Mouse (Mus musculus) adrenal gland, adult (tissue): ENCODE results near the gene Ampd2.

Experiments used
- DNase-seq, 2 experiments: peaks; one replicate each; pipeline ENCODE4 v3.0.0; 2022 to 2023; ENCODE audit warnings: low spot score in 1 of 2; ENCODE audit not compliant: inconsistent age in 2 of 2

The Ampd2 gene

GRCm38 (mm10) chr3:108070295-108071293, 15.9 kb downstream of the Ampd2 start:
- peak; percentile 80 to 93 for DNase-seq

DNA sequence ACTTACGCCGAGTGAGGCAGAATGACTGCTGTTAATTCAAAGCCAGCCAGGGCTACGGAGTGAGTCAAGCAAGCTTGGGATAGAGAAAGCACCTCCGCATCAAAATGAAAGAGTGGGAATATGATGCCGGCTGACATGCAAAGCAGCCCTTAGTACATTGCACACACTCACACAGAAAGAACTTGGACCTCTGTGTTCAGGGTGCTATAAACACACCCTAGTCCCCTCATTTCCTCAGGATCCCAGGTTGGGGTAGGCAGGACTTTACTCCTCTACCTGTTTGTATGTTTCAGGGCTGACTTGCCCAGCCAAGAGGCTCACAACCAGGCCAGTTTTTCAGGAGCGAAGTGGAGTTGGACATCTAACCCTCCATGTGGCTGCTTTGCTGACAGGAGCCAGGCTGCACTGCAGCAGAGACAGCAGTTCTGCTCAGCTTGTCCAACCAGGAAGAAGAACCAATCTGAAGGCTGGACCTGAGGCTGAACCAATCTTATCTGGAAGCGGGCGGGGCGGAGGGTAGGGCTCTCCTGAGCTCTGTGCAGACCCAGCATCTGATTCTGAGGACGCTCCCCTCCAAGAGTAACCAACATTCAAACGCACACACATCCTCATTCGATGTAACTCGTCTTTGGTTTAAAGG, 17.1 kb downstream of the Ampd2 start:
- peak; percentile 56 to 77 for DNase-seq

DNA sequence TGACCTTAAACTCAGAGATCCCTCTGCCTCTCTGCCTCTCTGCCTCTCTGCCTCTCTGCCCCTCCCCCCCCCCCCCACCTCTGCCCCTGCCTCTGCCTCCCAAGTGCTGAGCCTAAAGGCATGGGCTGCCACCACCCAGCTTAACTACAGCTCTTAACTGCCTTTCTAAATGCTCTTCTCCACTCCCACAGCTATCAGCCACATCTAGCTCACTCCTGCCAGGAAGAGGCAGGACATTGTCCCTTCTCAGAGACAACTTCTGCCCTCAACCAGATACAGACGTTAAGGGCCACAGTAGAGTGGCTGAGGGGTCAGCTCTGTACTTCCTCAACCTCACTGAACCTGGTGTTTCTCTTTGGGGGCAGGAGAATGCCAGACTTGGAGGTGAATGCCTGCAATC, 17.6 kb downstream of the Ampd2 start:
- peak in 1 of 2 experiments; percentile 12 for DNase-seq

DNA sequence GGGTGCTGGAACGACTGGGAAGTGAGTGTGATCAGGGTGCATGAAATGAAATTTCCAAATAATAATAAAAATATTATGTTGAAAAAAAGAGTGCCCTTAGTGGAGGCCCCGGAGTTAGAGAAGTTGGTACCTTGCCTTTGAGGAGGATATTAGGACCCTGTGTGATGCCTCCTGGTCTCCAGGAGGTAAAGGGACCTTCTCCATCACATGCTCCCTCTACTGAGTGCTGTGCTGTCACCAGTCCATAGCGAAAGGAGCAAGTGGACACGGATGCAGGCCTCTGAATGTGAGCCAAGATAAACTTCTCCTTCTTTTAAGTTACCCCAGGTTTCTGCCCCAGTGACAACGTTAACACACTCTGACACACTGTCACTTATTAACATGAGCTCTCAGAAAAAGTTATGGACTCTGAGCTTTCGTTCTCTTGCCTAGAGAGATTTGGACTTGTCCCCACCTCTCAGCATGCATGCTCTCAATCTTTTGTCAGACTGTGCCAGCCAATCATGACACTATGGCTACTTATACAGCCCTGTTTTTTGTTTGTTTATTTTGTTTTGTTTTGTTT, 19.0 kb downstream of the Ampd2 start:
- peak in 1 of 2 experiments; percentile 18 for DNase-seq

DNA sequence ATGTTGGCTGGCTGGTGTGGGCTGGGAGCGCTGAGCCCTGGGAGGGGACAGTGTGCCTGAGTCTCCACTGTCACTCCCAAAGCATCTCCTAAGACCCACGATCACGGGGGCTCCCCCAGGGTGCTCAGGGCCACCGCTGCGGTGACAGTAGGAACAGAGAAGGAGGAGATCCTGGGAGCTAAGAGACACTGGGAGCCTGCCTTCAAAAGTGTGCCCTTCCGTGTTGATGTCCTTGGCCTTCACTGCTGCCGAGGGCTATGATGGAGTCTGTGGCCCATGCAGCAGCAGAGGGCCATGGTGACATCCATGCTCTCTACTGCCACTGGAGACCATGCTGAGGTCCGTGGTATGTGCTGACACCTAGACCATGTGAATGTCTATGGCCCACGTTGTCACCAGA, 20.9 kb downstream of the Ampd2 start:
- DNase-seq, result peak; percentile 50 to 78

GRCm38 (mm10) chr3:108064672-108065071, 21.8 kb downstream of the Ampd2 start:
- peak; percentile 62 to 69 for DNase-seq

DNA sequence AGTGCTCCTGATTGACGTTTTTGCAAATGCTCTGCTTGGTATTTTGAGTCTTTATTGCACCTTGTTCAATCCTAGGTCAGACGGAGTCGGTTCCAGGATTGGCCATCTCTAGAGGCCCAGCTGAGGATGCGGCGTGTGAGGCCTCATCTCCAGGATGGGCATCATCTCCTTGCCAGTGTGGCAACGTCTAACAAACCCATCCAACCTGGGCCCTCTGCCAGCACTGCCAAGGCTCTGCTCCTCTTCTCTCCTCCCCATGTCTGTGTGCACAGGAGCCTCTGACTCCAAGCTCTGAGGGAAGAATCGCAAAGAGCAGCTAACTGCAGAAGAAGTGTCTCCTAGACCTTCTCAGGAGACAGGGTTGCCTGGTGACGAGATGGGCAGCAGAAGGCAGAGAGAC, 23.8 kb downstream of the Ampd2 start:
- peak; percentile 45 to 58 for DNase-seq

- peak; percentile 39 to 87 for DNase-seq
Measured at GRCm38 (mm10) chr3:108061420-108061819, 25.0 kb downstream of the Ampd2 start.

- no peak for DNase-seq
Measured at GRCm38 (mm10) chr3:108050493-108050892, 36.0 kb downstream of the Ampd2 start.

DNA sequence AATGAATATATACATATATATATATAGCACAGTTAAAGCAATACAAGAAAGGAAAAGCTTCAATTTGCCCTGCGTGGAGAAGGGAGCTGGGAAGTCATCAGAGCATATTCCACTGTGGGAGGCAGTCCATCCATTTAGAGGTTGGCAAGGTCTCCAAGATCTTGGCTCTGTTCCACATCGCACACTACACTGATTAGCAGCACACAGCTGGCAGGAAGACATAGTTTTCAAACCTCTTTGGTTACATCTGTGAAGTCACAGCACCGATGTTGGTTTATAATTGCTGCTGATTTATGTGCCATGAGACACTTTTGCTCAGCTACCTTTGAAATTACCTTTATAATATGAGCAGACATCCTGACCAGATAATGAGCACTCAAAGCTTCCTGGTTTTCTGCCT, 38.1 kb downstream of the Ampd2 start:
- DNase-seq, result no peak

DNA sequence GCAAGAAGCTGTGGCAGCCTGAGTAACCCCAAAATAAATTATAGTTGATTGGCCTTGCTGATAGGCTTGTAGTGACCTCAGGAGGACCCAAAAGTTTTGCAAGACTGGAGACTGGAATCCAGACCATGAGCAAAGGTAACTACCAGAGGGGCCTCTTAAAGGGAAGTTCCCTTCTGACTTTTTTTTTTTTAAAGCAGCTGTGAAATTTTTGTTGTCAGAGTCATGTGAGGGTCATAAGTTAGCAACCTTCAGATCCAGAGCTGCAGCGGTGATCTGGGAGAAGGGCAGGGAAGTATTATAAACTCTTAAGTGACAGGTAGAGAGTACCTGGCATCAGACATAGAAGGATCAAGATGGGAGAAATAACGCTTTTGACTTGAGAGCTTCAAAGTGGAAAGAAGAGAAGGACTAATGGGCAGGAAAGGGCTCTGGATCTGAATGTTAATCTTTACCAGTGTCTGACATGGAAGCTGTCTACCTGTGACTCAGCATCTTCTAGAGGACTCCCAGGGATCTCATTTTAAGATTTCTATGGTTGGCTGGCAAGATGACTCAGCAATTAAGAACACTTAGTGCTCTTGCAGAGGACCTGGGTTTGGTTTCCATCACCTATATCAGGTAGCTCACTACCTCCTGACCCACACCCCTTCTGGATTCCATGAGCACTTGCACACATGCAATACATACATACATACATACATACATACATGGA, 39.4 kb downstream of the Ampd2 start:
- DNase-seq, result peak in 1 of 2 experiments; percentile 46

DNA sequence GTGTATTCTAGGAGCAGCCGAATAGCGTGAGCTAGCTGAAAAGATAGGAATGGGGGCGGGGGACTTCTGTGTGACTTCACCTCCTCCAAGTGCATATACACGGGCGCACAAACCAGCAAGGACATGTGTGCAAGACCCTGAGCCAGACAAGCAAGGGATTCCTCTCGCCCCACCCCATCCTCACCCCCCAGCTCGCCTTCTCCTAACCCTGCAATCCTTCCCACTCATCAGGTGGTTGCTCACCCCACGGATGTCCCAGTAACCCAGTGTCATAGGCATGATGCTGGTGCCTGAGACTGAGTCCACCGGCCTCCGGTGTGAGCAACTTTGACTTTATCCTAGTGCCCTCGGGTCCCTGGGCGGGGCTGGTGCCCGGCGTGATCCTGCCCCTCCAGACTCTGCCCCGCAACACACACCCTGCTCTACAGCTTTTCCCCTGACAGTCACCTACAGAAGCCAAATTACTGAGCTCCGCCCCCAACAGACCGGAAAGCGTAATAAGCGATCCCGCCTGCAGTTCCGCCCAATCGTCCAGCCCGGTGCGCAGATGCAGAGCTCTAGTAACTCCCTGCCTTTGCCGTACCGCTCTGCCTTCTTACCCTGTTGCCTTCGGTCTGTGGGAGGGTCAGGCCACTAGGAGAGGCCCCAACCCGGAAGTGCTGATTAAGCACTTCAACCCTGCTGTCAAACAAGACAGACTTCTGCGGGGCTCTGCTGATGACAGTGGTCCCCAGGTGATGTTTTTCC, 41.9 kb downstream of the Ampd2 start, which contains the start of gene Gstm4:
Gene Gstm4, minus strand, starts transcription at position 501 of the 747 bp plus-strand sequence.
- peak; percentile 93 to 97 for DNase-seq

DNA sequence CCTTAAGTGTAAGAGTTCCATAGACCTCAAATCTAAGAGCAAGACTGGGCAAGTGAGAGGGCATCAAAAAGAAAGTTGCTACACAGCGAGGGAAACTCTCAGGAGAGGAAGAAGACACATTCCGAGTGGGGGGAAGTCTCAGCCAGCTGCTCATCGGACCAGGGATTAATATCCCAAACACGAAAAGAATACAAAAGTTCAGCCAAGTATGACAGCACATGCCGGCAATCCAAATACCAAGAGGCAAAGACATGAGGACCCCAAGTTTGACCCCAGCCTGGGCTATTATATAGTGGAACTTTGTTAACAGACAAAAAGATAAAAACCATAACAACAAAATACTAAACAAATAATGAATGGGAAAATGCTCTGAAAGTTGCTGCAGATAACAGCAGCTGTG, 53.3 kb downstream of the Ampd2 start:
- no peak for DNase-seq

DNA sequence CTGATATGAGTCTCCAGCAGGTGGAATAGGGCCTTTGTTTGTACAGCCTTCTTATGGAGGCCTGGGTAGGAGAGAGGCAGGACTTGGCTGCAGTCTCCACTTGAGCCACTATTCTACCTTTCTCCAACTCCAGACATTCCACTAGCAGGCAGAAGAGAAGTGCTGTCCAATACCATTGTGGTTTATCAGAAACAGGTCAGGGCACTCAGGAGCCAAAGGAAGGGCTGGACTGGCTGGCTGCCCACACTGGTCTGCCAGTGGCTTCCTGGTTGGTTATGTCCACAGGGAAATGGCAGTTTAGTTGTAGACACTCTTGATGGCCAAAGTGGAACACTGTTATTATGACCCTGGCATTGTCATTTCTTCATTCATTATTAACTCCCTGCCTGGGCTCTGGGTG, 54.3 kb downstream of the Ampd2 start:
- DNase-seq, result no peak

DNA sequence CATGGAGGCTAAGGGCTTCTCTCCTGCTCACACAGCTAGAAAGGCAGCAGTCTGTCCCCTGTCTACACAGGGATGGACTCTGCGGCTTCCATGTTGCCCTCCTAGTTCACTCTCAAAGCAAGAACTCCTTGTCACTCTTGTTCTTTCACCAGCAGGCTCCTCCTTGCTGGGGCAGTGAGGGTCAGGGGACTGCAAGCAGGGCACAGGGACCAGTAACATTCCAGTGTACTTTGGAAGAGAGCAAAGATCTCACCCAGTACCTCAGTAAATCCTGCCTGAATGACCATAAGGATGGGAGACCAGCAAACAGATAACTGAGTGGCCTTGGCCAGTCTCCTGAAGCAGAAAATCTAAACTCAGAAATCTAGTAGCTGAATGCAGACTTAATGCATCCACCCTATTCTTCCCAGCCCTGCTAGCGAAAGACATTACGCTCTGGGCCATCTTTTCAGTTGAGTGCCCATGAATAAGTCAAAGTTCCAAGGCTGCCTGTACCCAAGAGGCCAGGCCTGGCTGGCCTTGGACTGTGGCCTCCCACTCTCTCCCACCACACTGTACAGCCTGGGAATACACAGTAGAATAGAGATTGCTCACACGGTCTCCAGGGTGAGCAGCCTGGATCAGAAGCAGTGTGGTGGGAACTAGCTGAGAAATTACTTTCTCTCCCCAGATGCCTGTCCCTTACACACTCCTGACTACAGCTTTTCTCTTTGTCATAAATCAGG, 57.6 kb downstream of the Ampd2 start:
- no peak for DNase-seq

- DNase-seq, result no peak
Measured at GRCm38 (mm10) chr3:108026597-108026996, 59.9 kb downstream of the Ampd2 start.

- no peak for DNase-seq
Measured at GRCm38 (mm10) chr3:108026049-108026448, 60.4 kb downstream of the Ampd2 start.

DNA sequence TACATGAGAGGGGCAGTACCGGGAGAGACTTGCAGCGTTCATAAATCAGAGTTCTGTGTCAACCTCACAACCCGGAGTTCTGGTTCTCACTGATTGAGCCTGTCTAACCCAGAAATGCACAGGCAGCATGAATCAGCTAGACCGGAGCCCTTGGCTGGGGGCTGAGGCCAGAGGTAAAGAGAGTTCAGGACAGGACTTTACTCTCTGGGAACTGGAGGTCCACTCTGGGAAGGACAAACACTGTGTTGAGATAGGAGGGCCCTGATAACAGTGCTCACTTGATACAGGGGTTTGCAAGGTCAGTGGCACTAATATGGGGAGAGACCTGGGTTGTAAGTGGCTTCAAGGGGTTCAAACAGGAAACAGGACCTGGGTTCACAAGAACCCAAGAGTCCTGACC, 61.1 kb downstream of the Ampd2 start:
- peak; percentile 57 to 65 for DNase-seq
